Mouse (Mus musculus): ENCODE measurements at regions not wholly inside any gene's neighbourhood (a gene's known extent, or its start where the extent isn't known, plus 50 kb on each side); places are given as distances from the start of the nearest gene placed in this dataset.

GRCm38 (mm10) chr1:151088535-151089125 is 93.7 kb upstream of the Gm47985 start:
- DNase-seq: no peak

- no peak for DNase-seq
Observed at GRCm38 (mm10) chr1:151092035-151092434, 90.3 kb upstream of the Gm47985 start.

GRCm38 (mm10) chr1:151095344-151096050 is 86.8 kb upstream of the Gm47985 start:
- DNase-seq: no peak

- no peak for DNase-seq
Observed at GRCm38 (mm10) chr1:151096079-151096478, 86.3 kb upstream of the Gm47985 start.

GRCm38 (mm10) chr1:151097506-151097905 is 84.8 kb upstream of the Gm47985 start:
- no peak for DNase-seq

GRCm38 (mm10) chr1:151098763-151099162 is 83.6 kb upstream of the Gm47985 start:
- no peak for DNase-seq

- DNase-seq: no peak
Observed at GRCm38 (mm10) chr1:151100565-151101483, 81.5 kb upstream of the Gm47985 start.

- DNase-seq: no peak
Observed at GRCm38 (mm10) chr1:151101516-151101915, 80.8 kb upstream of the Gm47985 start.

- DNase-seq: no peak
Observed at GRCm38 (mm10) chr1:151102061-151102460, 80.3 kb upstream of the Gm47985 start.

GRCm38 (mm10) chr1:151102646-151103391 is 79.5 kb upstream of the Gm47985 start:
- DNase-seq: no peak

GRCm38 (mm10) chr1:151103522-151104037 is 78.8 kb upstream of the Gm47985 start:
- DNase-seq: no peak

GRCm38 (mm10) chr1:151104346-151104745 is 78.0 kb upstream of the Gm47985 start:
- DNase-seq: no peak

GRCm38 (mm10) chr1:151104806-151105205 is 77.5 kb upstream of the Gm47985 start:
- no peak for DNase-seq

GRCm38 (mm10) chr1:151105251-151105650 is 77.1 kb upstream of the Gm47985 start:
- DNase-seq: no peak

- DNase-seq: no peak
Observed at GRCm38 (mm10) chr1:151107401-151107800, 74.9 kb upstream of the Gm47985 start.

GRCm38 (mm10) chr1:151109333-151109732 is 73.0 kb upstream of the Gm47985 start:
- no peak for DNase-seq

GRCm38 (mm10) chr1:151110412-151110811 is 71.9 kb upstream of the Gm47985 start:
- DNase-seq: no peak

- no peak for DNase-seq
Observed at GRCm38 (mm10) chr1:151111683-151112082, 70.7 kb upstream of the Gm47985 start.

GRCm38 (mm10) chr1:151112390-151112789 is 69.9 kb upstream of the Gm47985 start:
- no peak for DNase-seq

- DNase-seq: no peak
Observed at GRCm38 (mm10) chr1:151113199-151113598, 69.1 kb upstream of the Gm47985 start.

- DNase-seq: no peak
Observed at GRCm38 (mm10) chr1:151118530-151118929, 63.8 kb upstream of the Gm47985 start.

- no peak for DNase-seq
Observed at GRCm38 (mm10) chr1:151118982-151119381, 63.4 kb upstream of the Gm47985 start.

GRCm38 (mm10) chr1:151119566-151119965 is 62.8 kb upstream of the Gm47985 start:
- no peak for DNase-seq

Measured in kidney, adult 18-20 months (tissue).